Mouse (Mus musculus): Measurements from ENCODE around the gene Clcn1.

GRCm38 (mm10) chr6:42353180-42353579, 66.7 kb downstream of the Clcn1 start:
- TF ChIP-seq POLR2A (IDR thresholded peaks at IDR 0.05; ENCODE audit: borderline replicate concordance, low read depth, low read length): no peak
- TF ChIP-seq CTCF (IDR thresholded peaks at IDR 0.05; ENCODE audit: low read depth, low read length): no peak

Measured in bone marrow macrophage, adult 2 months (primary cell).